Mouse (Mus musculus) E14TG2a.4 (cell line): ENCODE measurements at regions not wholly inside any gene's neighbourhood (a gene's known extent, or its start where the extent isn't known, plus 50 kb on each side); places are given as distances from the start of the nearest gene placed in this dataset.

Experiments
- H3K27me3 ChIP-seq: 2 replicates; pipeline ENCODE4 v1.6.1; 2014; ENCODE audit warnings: low read length, control low read depth; ENCODE audit not compliant: insufficient read depth
- H3K36me3 ChIP-seq: 2 replicates; pipeline ENCODE4 v1.6.1; 2014; ENCODE audit warnings: low read length, control low read depth; ENCODE audit not compliant: insufficient read depth
- H3K4me1 ChIP-seq: replicated peaks from 2 replicates; pipeline ENCODE4 v1.6.1; 2014; ENCODE audit warnings: low read depth, low read length, control low read depth
- H3K4me3 ChIP-seq: replicated peaks from 2 replicates; pipeline ENCODE4 v1.5.1; 2014; ENCODE audit warnings: mild to moderate bottlenecking, low read length
- H3K9me3 ChIP-seq: 2 replicates; pipeline ENCODE4 v1.6.1; 2014; ENCODE audit warnings: low read length, control low read depth
- CTCF ChIP-seq: conservative IDR thresholded peaks from 2 replicates; pipeline ENCODE4 v1.5.1; 2014; ENCODE audit warnings: low read length
- NANOG ChIP-seq: IDR thresholded peaks from 2 replicates; pipeline ENCODE4 v1.6.1; 2014; ENCODE audit warnings: borderline replicate concordance, low read length, mixed read lengths
- POU5F1 ChIP-seq: IDR thresholded peaks from 2 replicates; pipeline ENCODE4 v1.6.1; 2014; ENCODE audit warnings: low read length, borderline replicate concordance

DNA sequence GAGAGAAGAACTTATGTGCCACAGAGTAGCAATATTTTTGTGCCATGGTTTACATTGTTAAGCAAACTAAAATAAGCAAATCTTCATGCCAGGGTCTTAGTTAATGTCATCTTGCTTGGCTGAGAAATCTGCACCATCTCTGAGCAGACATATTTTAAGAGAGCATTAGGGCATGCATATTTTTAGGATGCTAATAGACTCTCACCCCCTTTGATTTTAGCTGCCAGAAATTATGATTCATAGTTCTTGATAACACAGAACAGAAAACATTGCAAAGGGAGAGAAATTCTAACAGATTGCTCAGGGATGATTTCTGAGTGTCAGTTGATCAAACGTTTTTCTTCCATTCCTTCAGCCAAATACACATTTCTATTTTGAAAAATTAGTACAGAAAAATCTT lies 222.7 kb upstream of the Zeb2 start:
- no peaks in the 10 kb centered on the region for H3K4me1 ChIP-seq
- no peaks in the 10 kb centered on the region for H3K36me3 ChIP-seq
- H3K4me3 ChIP-seq: no peak overlapping the region
- no peak for TF ChIP-seq CTCF
- TF ChIP-seq POU5F1: no peak
- no peak for TF ChIP-seq NANOG
- no peaks in the 10 kb centered on the region for H3K9me3 ChIP-seq
- H3K27me3 ChIP-seq: no peaks in the 10 kb centered on the region

DNA sequence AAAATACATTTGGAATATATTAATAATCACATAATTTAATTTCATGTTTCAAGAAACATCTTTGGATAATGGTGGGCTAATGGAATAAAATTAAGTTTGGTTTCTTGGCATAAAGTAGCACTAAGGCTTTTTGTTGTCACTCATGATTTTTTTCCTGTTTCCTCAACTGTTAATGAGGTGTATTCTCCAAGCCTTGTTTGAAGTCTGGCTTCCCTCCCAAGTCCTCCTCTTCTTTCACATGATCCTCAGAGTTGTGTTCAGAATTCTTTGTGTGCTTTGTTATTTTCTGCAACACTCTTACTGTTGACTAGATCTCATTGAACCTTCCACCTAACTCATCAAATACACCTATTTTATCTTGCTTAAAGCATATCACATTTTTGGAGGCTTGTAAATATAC lies 221.6 kb upstream of the Zeb2 start:
- no peaks in the 10 kb centered on the region for H3K36me3 ChIP-seq
- no peaks in the 10 kb centered on the region for H3K4me1 ChIP-seq
- no peak overlapping the region for H3K4me3 ChIP-seq
- no peaks in the 10 kb centered on the region for H3K9me3 ChIP-seq
- no peak for TF ChIP-seq CTCF
- TF ChIP-seq NANOG: no peak
- TF ChIP-seq POU5F1: no peak
- no peaks in the 10 kb centered on the region for H3K27me3 ChIP-seq

DNA sequence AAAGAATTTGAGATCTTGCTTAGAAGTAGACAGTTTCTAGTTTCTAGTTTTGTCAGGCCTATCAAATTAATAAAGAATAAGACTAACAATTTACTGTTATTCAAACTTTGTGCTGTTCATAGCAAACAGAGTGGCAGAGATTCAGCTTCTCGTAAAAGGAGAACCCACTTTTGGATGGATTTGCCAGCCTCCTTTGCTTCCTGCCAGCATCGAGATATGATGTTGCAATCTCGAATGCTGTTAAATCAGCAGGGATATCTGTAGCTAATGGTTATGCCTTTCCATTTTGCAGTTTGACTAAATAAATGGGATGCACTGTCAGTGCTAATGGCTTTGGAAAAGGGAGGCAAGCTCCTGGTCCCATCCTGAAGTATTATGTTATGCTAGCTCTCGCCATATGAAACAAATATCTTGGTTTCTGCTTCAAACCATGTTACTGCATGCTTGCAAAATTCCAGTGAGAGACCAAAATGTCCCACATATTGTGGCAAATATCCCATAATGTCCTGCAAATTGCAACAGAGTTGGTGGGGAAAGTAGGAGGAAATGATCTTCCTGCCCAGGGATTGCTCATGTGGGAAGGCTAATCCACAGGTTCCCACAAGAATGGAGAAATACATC lies 199.9 kb upstream of the Zeb2 start:
- Histone ChIP-seq H3K4me3 (no peak overlapping the region), H3K4me1 (no peaks in the 10 kb centered on the region), H3K27me3 (no peaks in the 10 kb centered on the region), H3K9me3 (no peaks in the 10 kb centered on the region), H3K36me3 (no peaks in the 10 kb centered on the region)
- TF ChIP-seq POU5F1 (no peak), NANOG (no peak), CTCF (no peak)

DNA sequence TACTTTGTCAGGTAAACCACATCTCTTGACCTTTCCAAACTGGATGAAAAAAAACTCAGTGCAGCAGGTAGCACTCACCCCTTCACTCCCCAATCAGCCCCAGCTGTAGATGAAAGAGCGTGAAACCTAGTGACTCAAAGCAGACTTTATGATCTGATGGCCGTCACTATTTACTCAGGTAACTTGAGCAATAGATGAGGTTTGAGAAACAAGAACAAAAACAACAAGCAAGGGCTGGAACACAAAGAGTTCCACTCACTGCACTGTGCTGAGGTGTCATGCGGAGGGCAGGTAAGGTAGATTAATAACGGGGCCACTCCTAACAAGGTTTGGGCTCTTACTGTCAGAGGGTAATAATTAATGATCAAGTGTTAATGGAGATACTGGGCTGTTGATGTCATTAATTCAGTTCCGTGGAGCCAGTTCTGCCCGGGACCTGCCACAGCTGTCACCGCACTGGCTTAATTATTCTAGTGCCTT lies 170.4 kb upstream of the Zeb2 start:
- no peaks in the 10 kb centered on the region for H3K4me1 ChIP-seq
- H3K36me3 ChIP-seq: no peaks in the 10 kb centered on the region
- TF ChIP-seq POU5F1 (no peak), NANOG (no peak)
- H3K27me3 ChIP-seq: no peaks in the 10 kb centered on the region
- no peaks in the 10 kb centered on the region for H3K9me3 ChIP-seq
- no peak overlapping the region for H3K4me3 ChIP-seq

DNA sequence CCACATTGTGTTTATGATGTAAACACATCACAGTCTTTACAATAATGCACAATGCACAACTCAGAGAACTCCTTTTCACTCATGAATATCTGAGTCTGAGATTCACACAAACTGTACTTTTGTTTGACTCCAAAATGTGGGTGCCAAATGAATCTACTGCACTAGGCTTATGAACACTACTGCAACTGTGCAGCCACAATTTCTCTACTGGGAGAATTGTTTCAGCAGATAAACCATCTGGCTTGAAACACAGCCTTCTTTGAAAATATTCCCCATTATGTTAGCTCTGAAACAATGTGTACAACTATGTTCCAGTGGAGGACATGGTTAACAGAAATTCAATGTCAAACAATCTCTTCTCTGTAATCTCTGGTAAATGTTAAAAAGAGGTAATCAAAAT lies 166.6 kb upstream of the Zeb2 start:
- TF ChIP-seq POU5F1: no peak
- no peak for TF ChIP-seq CTCF
- TF ChIP-seq NANOG: no peak
- no peaks in the 10 kb centered on the region for H3K4me1 ChIP-seq
- H3K27me3 ChIP-seq: no peaks in the 10 kb centered on the region
- no peak overlapping the region for H3K4me3 ChIP-seq
- H3K9me3 ChIP-seq: no peaks in the 10 kb centered on the region
- H3K36me3 ChIP-seq: no peaks in the 10 kb centered on the region

DNA sequence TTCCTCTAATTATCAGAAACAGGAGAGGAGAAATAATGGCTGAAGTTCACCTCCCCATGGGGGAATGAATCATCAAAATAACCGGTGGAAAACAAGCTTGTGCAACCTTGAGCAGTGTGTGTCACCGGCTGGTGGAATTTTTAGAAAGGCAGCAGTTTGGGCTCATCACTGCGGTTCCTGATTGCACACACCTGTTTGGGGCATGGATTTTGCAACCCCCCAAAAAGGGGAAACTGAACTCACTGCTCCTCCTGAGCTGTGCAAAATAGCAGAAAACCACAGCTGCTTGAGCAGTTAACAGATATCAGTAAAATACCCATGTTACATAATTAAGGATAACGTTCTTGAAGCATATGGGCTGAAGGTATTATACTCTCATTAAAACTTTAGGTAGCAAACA lies 162.3 kb upstream of the Zeb2 start:
- no peaks in the 10 kb centered on the region for H3K27me3 ChIP-seq
- TF ChIP-seq CTCF (no peak), NANOG (no peak), POU5F1 (no peak)
- H3K36me3 ChIP-seq: no peaks in the 10 kb centered on the region
- H3K4me1 ChIP-seq: no peaks in the 10 kb centered on the region
- no peaks in the 10 kb centered on the region for H3K9me3 ChIP-seq
- H3K4me3 ChIP-seq: no peak overlapping the region

DNA sequence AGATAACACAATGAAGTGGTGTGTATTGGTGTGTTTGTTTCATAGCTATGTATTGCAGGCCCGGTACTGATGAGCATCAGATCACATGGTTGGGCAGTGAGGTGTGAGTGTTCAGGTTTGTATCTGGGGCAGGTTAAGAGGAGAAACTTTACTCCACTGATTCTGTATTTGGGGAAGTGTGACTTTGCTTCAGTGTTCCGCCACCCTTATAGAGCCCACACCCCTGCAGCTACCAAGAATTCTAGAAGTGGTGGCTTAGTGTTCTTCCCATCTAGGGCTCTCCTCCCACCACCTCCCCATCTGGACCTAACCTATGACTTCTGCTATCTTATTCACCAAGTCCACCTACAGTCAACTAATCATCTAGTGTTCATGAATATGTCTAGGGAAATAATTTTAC lies 160.4 kb upstream of the Zeb2 start:
- H3K4me1 ChIP-seq: no peaks in the 10 kb centered on the region
- TF ChIP-seq POU5F1 (no peak), CTCF (no peak), NANOG (no peak)
- no peaks in the 10 kb centered on the region for H3K27me3 ChIP-seq

DNA sequence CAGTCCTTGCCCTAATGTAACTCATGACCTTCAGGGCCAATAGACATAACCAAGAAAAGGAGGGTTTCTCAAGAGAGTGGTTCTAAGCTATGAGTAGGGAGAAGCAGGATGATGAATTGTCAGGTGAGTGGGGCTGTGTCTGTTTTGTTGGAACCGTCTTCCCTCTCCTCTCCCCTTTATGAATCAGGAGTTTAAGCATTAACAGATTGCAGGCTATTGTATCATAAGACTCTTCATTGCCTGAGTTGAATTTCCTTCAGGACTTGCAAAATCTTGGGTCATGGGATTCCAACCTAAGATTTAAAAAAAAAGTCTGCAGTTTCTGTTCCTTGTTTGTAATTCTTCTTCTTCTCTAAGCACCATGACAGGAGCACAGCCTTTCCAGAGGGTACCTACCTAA lies 159.5 kb upstream of the Zeb2 start:
- Histone ChIP-seq H3K4me3 (no peak overlapping the region), H3K9me3 (no peaks in the 10 kb centered on the region), H3K27me3 (no peaks in the 10 kb centered on the region), H3K4me1 (no peaks in the 10 kb centered on the region), H3K36me3 (no peaks in the 10 kb centered on the region)
- no peak for TF ChIP-seq NANOG
- TF ChIP-seq POU5F1: no peak
- TF ChIP-seq CTCF: no peak

More for the DNA sequence above, 160.4 kb upstream of the Zeb2 start:
- Histone ChIP-seq H3K4me3 (no peak overlapping the region), H3K9me3 (no peaks in the 10 kb centered on the region), H3K36me3 (no peaks in the 10 kb centered on the region)

DNA sequence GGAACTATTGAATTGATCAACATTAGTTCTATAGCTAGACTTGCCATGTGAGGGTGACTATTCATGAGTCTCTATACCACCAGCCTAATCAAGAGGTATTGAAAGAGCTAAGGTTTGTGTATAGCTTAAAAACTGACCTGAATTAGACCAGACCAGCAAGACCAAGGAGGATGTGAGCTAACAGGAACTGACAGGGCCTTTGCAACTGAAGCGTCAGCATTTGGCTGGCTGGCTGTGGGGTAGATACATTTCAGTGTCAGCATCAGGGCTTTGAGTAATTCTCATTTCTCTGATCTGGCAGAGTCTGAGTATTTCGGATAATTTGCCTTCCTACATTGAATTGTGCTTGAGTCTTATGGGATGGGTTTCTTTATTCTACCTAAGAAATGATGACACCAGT lies 152.8 kb upstream of the Zeb2 start:
- no peaks in the 10 kb centered on the region for H3K4me1 ChIP-seq
- no peaks in the 10 kb centered on the region for H3K9me3 ChIP-seq
- no peak for TF ChIP-seq POU5F1
- no peak for TF ChIP-seq CTCF
- TF ChIP-seq NANOG: no peak
- no peaks in the 10 kb centered on the region for H3K27me3 ChIP-seq
- no peak overlapping the region for H3K4me3 ChIP-seq
- H3K36me3 ChIP-seq: no peaks in the 10 kb centered on the region
